10 mouse cellular contexts compared by ENCODE assay signal in genomic region chr13:54332921-54333477, GRCm38 (mm10). TPM values are rescaled to one million over a fixed set of nuclear protein-coding genes. Genes with fewer than 3 reads are reported as not detected.
DNase-seq lines count a peak whose midpoint lies in the region; ATAC-seq and TF ChIP-seq lines count a peak whose summit lies in the region.
"Had no signal": no experiment of that assay in that cellular context is flagged by ENCODE, and none has a peak within 500 bp of the region (broad histone marks: within the 10 kb centered on the region; RNA-seq: fewer than 3 reads in every experiment).

No protein-coding gene starts in this region.

- WGBS in hindbrain, embryonic 10.5 days: 70% methylated on average over 8 of the region's 8 CpGs
- WGBS in hindbrain, embryonic 14.5 days: 74% methylated on average over 8 of the region's 8 CpGs
- 78% methylated on average over 8 of the region's 8 CpGs for WGBS in midbrain, embryonic 12.5 days
- WGBS in midbrain, embryonic 14.5 days: 78% methylated on average over 8 of the region's 8 CpGs
- 34% methylated on average over 8 of the region's 8 CpGs for WGBS in embryonic facial prominence, embryonic 14.5 days
- 28% methylated on average over 7 of the region's 8 CpGs for WGBS in limb, embryonic 14.5 days

- no peak overlapping the region for H3K9ac ChIP-seq in hindbrain, embryonic 14.5 days
- H3K9ac ChIP-seq in midbrain, embryonic 12.5 days (replicated peaks): no peak overlapping the region
- no peak overlapping the region for H3K9ac ChIP-seq in midbrain, embryonic 14.5 days (replicated peaks; ENCODE audit: low read length)
- H3K9ac ChIP-seq in embryonic facial prominence, embryonic 14.5 days (ENCODE audit: low read depth, low read length): no peak overlapping the region
- H3K9ac ChIP-seq in limb, embryonic 14.5 days (ENCODE audit: low read depth, low read length, severe bottlenecking): no peak overlapping the region

- TF ChIP-seq POLR2A in limb, embryonic 14.5 days (IDR thresholded peaks at IDR 0.05; ENCODE audit: borderline replicate concordance, extremely low read depth, insufficient read depth, insufficient read length): no peak

- H3K36me3 ChIP-seq in hindbrain, embryonic 10.5 days: no peaks in the 10 kb centered on the region; the same call in 1 of the 2 replicates
- H3K36me3 ChIP-seq in hindbrain, embryonic 14.5 days (replicated peaks; ENCODE audit: control insufficient read depth, insufficient read depth): no peaks in the 10 kb centered on the region
- no peaks in the 10 kb centered on the region for H3K36me3 ChIP-seq in midbrain, embryonic 12.5 days
- no peaks in the 10 kb centered on the region for H3K36me3 ChIP-seq in midbrain, embryonic 14.5 days (ENCODE audit: control insufficient read depth, insufficient read depth, low read length)
- H3K36me3 ChIP-seq in embryonic facial prominence, embryonic 14.5 days (ENCODE audit: control insufficient read depth, insufficient read depth, low read length): no peaks in the 10 kb centered on the region
- H3K36me3 ChIP-seq in limb, embryonic 14.5 days (ENCODE audit: control insufficient read depth, insufficient read depth, low read length): no peaks in the 10 kb centered on the region

- H3K4me1 ChIP-seq in hindbrain, embryonic 10.5 days (replicated peaks): peaks cover 49% of the 10 kb centered on the region
- H3K4me1 ChIP-seq in hindbrain, embryonic 14.5 days (replicated peaks; ENCODE audit: control insufficient read depth, insufficient read depth, low read length): peaks cover 24% of the 10 kb centered on the region
- peaks cover 45% of the 10 kb centered on the region for H3K4me1 ChIP-seq in midbrain, embryonic 12.5 days
- peaks cover 39% of the 10 kb centered on the region for H3K4me1 ChIP-seq in midbrain, embryonic 14.5 days (ENCODE audit: control insufficient read depth, insufficient read depth, low read length)
- H3K4me1 ChIP-seq in embryonic facial prominence, embryonic 14.5 days (ENCODE audit: control insufficient read depth, insufficient read depth, low read length): peaks cover 22% of the 10 kb centered on the region
- H3K4me1 ChIP-seq in limb, embryonic 14.5 days (ENCODE audit: control insufficient read depth, insufficient read depth, low read length): peaks cover 40% of the 10 kb centered on the region

- no peaks in the 10 kb centered on the region for H3K27me3 ChIP-seq in hindbrain, embryonic 10.5 days (ENCODE audit: insufficient read depth, poor library complexity, severe bottlenecking)
- H3K27me3 ChIP-seq in hindbrain, embryonic 14.5 days (ENCODE audit: control insufficient read depth, insufficient read depth, low read length): no peaks in the 10 kb centered on the region
- H3K27me3 ChIP-seq in midbrain, embryonic 12.5 days: peaks cover 29% of the 10 kb centered on the region
- no peaks in the 10 kb centered on the region for H3K27me3 ChIP-seq in midbrain, embryonic 14.5 days (ENCODE audit: control insufficient read depth, insufficient read depth, low read length)
- no peaks in the 10 kb centered on the region for H3K27me3 ChIP-seq in embryonic facial prominence, embryonic 14.5 days (replicated peaks; ENCODE audit: control insufficient read depth, insufficient read depth, low read length)
- H3K27me3 ChIP-seq in limb, embryonic 14.5 days (ENCODE audit: control insufficient read depth, insufficient read depth, low read length): no peaks in the 10 kb centered on the region

- H3K27ac ChIP-seq in hindbrain, embryonic 10.5 days: 0 out of 2 replicates have a peak overlapping the region, but pooled peaks have one; percentile 70
- H3K27ac ChIP-seq in hindbrain, embryonic 14.5 days: no peak overlapping the region
- H3K27ac ChIP-seq in midbrain, embryonic 12.5 days (replicated peaks): peak overlapping the region; percentile 64; the same call in 1 of the 2 replicates
- no peak overlapping the region for H3K27ac ChIP-seq in midbrain, embryonic 14.5 days (replicated peaks; ENCODE audit: low read depth, low read length)
- H3K27ac ChIP-seq in embryonic facial prominence, embryonic 14.5 days (replicated peaks; ENCODE audit: low read depth, low read length): peak overlapping the region; percentile 85
- H3K27ac ChIP-seq in limb, embryonic 14.5 days (replicated peaks; ENCODE audit: low read depth, low read length): peak overlapping the region; percentile 84

- no peaks in the 10 kb centered on the region for H3K9me3 ChIP-seq in hindbrain, embryonic 10.5 days
- H3K9me3 ChIP-seq in hindbrain, embryonic 14.5 days (ENCODE audit: control insufficient read depth, low read length): no peaks in the 10 kb centered on the region
- H3K9me3 ChIP-seq in midbrain, embryonic 12.5 days: no peaks in the 10 kb centered on the region
- no peaks in the 10 kb centered on the region for H3K9me3 ChIP-seq in midbrain, embryonic 14.5 days (ENCODE audit: control insufficient read depth, low read length)
- no peaks in the 10 kb centered on the region for H3K9me3 ChIP-seq in embryonic facial prominence, embryonic 14.5 days (ENCODE audit: control insufficient read depth, low read length)
- H3K9me3 ChIP-seq in limb, embryonic 14.5 days (ENCODE audit: control insufficient read depth, low read length): no peaks in the 10 kb centered on the region

- no peak overlapping the region for H3K4me2 ChIP-seq in hindbrain, embryonic 14.5 days (replicated peaks)
- no peak overlapping the region for H3K4me2 ChIP-seq in midbrain, embryonic 12.5 days (replicated peaks)
- H3K4me2 ChIP-seq in midbrain, embryonic 14.5 days (ENCODE audit: low read length): no peak overlapping the region
- no peak overlapping the region for H3K4me2 ChIP-seq in embryonic facial prominence, embryonic 14.5 days (ENCODE audit: low read depth, low read length)
- H3K4me2 ChIP-seq in limb, embryonic 14.5 days (replicated peaks; ENCODE audit: low read depth, low read length, severe bottlenecking): peak overlapping the region; percentile 21

- no peak for DNase-seq in hindbrain, embryonic 10.5 days (ENCODE audit: low spot score)
- DNase-seq in hindbrain, embryonic 14.5 days (ENCODE audit: low spot score): no peak
- DNase-seq in midbrain, embryonic 14.5 days: no peak
- DNase-seq in embryonic facial prominence, embryonic 14.5 days (ENCODE audit: low spot score): peak; percentile 61
- peak; percentile 24 for DNase-seq in limb, embryonic 14.5 days (ENCODE audit: low spot score)
- no peak for DNase-seq in layer of hippocampus, postnatal 14 days (ENCODE audit: low spot score in 2 of 2)

- ATAC-seq in hindbrain, embryonic 14.5 days (ENCODE audit: low FRiP score): no peak
- ATAC-seq in midbrain, embryonic 12.5 days (ENCODE audit: low FRiP score, low read depth): no peak
- no peak for ATAC-seq in midbrain, embryonic 14.5 days (ENCODE audit: low FRiP score, low TSS enrichment)
- ATAC-seq in embryonic facial prominence, embryonic 14.5 days (ENCODE audit: low read depth): no peak
- ATAC-seq in limb, embryonic 14.5 days (ENCODE audit: low FRiP score, low read depth): no peak; the same call in 1 of the 2 replicates
- ATAC-seq in inflammation-experienced regulatory T-cells, adult 6 months: no peak
- ATAC-seq: activated CD4-positive, CD25-positive, alpha-beta regulatory T cell, adult 4 months had no signal

- H3K4me3 ChIP-seq in hindbrain, embryonic 10.5 days: no peak overlapping the region
- no peak overlapping the region for H3K4me3 ChIP-seq in hindbrain, embryonic 14.5 days (replicated peaks; ENCODE audit: low read length)
- no peak overlapping the region for H3K4me3 ChIP-seq in midbrain, embryonic 12.5 days
- H3K4me3 ChIP-seq in midbrain, embryonic 14.5 days (replicated peaks; ENCODE audit: low read depth, low read length): no peak overlapping the region
- H3K4me3 ChIP-seq in embryonic facial prominence, embryonic 14.5 days (ENCODE audit: low read depth, low read length): no peak overlapping the region
- no peak overlapping the region for H3K4me3 ChIP-seq in limb, embryonic 14.5 days (replicated peaks; ENCODE audit: low read length)

RNA-seq across cellular contexts. Expression of gene Cplx2, which starts 38.1 kb away (rescaled TPM):
- 6.7 and 10.2 TPM in 2 replicates for polyA plus RNA-seq in hindbrain, embryonic 10.5 days (2016; fragmentation: Nextera tagmentation; extraction: Ambion mirVana)
- polyA plus RNA-seq in hindbrain, embryonic 14.5 days (2014; fragmentation: Nextera tagmentation; extraction: Ambion mirVana): 24.9 and 30.1 TPM in 2 replicates
- 22.0 and 22.6 TPM in 2 replicates for polyA plus RNA-seq in midbrain, embryonic 12.5 days (2016; fragmentation: Nextera tagmentation; extraction: Ambion mirVana)
- polyA plus RNA-seq in midbrain, embryonic 14.5 days (2014; fragmentation: Nextera tagmentation; extraction: Ambion mirVana): 39.4 and 41.9 TPM in 2 replicates
- 7.0 and 9.6 TPM in 2 replicates for polyA plus RNA-seq in embryonic facial prominence, embryonic 14.5 days (2014; fragmentation: Nextera tagmentation; extraction: Ambion mirVana)
- polyA plus RNA-seq in limb, embryonic 14.5 days (2012; rRNA removed): 10.8 and 10.9 TPM in 2 replicates
- 5.5 and 7.1 TPM in 2 replicates for polyA plus RNA-seq in limb, embryonic 14.5 days (2014; fragmentation: Nextera tagmentation; extraction: Ambion mirVana)
- polyA plus RNA-seq in inflammation-experienced regulatory T-cells, adult 6 months (2017; shearing (Covaris generic)): not detected
- 100 to 1,000 TPM; 818 to 860 TPM for total RNA-seq in layer of hippocampus, postnatal 14 days (2021)
- total RNA-seq: megakaryocyte, adult 5-6 weeks had no signal
- polyA plus RNA-seq: activated CD4-positive, CD25-positive, alpha-beta regulatory T cell, adult 4 months had no signal

Comparison
In these comparisons a context has a peak if more than half of its experiments do, and no peak if none do; other contexts are left out.
1. H3K27ac ChIP-seq: peak in hindbrain, embryonic 10.5 days (single experiment), midbrain, embryonic 12.5 days (single experiment), embryonic facial prominence, embryonic 14.5 days (single experiment) and limb, embryonic 14.5 days (single experiment); none in hindbrain, embryonic 14.5 days (single experiment) and midbrain, embryonic 14.5 days (single experiment).
2. DNase-seq: peak in embryonic facial prominence, embryonic 14.5 days (single experiment) and limb, embryonic 14.5 days (single experiment); none in hindbrain, embryonic 10.5 days (single experiment), hindbrain, embryonic 14.5 days (single experiment), midbrain, embryonic 14.5 days (single experiment) and layer of hippocampus, postnatal 14 days (0 of 2).